Mouse (Mus musculus) adrenal gland, adult 2 months (tissue): Measurements from ENCODE around the gene Sox10. TPM values are rescaled to one million over a fixed set of nuclear protein-coding genes. Genes with fewer than 3 reads are reported as not detected.

Experiments used
- DNase-seq: peaks from one replicate; pipeline ENCODE4 v3.0.0; 2021
- long read RNA-seq: library from polyadenylated mRNA; stranded (forward); transcript quantifications from one replicate; pipeline ENCODE4 v2.0.0, GENCODE M21; 2021
- polyA plus RNA-seq: library from polyadenylated mRNA; depleted of rRNA; stranded (reverse); fragments of >200 nt; gene quantifications from 2 replicates; pipeline ENCODE4 v1.2.3, GENCODE M21; 2012; rRNA removed
- total RNA-seq, 2 experiments: library from RNA; stranded (reverse); gene quantifications; 2 replicates each; pipeline ENCODE4 v1.2.3; 2021

The Sox10 gene
- total RNA-seq (1 to 10 TPM in 1 of 2 experiments, under 1 TPM in 1; 0.89 to 2.5 TPM), polyA plus RNA-seq (3.9 and 5.5 TPM in 2 replicates)
- long read RNA-seq, partial matches to known transcripts: 1 of 1 reads
- long read RNA-seq, other reads (novel, unspliced or antisense): 0 of 1 reads

DNA sequence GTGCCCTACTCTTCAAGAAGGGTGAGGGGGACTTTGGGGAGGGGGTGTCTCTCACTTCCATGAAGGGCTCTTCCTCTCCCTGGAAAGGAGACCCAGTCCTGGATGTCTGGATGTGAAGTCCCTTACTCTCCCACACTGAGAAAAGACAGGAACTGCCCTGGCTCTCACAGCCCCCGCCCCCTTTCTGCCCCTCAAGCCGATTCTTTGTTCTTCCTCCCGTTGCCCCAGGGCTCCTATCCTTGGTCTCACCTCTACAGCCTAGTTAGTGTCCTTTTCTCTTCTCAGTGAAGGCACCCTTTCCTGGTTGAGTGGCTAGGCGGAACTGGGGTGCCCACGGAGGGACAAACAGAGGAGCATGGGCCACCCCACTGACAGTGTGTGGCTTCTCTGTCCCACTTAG is at the start of gene Sox10:
Gene Sox10, minus strand, starts transcription at position 101 of the 400 bp plus-strand sequence.
- DNase-seq: no peak

GRCm38 (mm10) chr15:79213591-79213990 is 48.6 kb upstream of the Sox10 start:
- DNase-seq: no peak

- no peak for DNase-seq
Measured at GRCm38 (mm10) chr15:79212750-79213446, 47.9 kb upstream of the Sox10 start.

DNA sequence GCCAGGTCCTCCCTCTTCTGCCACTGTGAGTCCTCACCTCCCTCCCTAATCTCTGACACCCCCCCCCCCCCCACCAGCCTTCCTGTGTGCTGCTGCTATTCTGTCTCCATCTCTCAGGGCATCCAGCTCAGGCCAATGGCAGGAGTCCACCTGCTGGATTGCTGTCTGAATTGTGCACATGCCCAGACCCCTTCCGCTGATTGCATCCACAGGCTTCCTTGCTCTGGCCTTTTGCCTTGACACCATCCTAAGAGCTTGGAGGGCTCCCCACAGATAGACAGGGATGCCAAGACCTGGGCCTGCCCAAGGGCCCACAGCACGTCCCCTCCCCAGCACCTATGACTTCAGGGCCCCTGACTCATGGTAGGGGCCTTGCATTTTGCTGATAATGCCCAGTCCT is 45.3 kb upstream of the Sox10 start:
- no peak for DNase-seq

DNA sequence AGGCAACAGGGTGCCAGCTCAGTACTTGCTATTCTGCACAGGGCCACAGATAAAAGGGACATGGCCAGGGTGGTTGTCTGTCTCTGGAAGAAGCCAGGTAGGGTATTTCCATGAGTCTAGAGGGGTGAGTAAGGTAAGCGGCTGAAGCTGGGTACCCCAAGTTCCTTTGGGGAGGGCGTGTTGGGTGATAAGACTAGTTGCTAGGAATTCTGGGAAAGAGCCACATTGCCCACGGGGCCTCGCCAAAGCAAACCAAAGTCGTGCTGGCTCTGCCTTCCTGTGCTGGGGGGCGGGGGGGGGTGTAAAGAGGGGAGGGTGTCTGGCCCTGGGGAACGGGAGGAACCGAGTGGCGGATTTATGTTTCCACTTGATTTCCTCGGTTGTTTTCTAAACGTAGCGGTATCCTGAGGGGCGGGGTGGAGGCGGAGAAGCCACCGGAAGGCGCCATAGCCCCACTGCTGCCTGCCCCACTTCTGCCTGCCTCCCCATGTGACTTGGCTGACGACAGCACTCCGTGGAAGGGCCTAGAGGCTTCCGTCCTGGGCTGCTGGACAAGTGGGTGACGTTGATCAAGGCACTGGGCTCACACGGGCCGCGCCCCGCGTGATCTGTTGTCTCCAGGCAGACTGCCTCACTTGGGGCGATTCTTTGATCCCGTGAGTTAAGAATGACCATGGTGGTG is 43.9 kb upstream of the Sox10 start:
- peak; percentile 40 for DNase-seq

DNA sequence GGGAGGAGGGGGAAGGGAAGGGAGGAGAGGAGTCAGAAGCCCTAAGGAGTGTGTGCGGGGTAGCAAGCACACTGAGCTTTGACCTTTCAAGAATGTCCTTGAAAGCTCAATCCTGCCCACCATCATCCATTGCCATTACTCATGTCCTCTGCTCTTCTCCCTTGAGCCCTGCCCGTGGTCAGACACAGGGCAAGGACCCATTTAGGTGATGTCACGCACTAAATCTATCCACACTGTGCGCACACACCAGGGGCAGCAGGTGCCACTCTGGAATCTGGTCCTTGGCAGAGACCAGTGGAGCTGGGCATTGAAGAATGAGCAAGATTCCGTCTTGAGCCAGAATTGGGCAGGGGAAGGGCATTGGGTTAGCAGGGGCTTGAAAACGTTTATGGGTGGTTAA is 43.2 kb upstream of the Sox10 start:
- DNase-seq: peak; percentile 83

DNA sequence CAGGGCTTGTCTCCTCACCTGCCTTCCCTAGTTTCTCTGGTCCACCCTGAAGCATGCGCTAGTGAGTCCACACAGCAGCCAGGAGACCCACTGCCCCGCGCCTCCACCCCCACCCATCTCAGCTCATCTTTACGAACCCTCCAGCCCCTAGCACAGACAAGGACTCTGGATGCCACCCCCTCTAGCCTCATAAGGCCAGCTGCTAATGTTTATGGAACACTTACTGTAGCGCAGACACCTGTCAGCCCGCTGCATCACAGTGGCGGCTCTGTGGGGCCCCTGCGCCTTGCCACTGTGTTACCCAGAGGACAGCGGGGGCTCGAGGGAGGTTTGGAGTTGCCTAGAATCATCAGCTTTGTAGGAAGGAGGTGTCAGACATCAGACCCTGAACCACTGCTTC is 37.5 kb upstream of the Sox10 start:
- DNase-seq: no peak

DNA sequence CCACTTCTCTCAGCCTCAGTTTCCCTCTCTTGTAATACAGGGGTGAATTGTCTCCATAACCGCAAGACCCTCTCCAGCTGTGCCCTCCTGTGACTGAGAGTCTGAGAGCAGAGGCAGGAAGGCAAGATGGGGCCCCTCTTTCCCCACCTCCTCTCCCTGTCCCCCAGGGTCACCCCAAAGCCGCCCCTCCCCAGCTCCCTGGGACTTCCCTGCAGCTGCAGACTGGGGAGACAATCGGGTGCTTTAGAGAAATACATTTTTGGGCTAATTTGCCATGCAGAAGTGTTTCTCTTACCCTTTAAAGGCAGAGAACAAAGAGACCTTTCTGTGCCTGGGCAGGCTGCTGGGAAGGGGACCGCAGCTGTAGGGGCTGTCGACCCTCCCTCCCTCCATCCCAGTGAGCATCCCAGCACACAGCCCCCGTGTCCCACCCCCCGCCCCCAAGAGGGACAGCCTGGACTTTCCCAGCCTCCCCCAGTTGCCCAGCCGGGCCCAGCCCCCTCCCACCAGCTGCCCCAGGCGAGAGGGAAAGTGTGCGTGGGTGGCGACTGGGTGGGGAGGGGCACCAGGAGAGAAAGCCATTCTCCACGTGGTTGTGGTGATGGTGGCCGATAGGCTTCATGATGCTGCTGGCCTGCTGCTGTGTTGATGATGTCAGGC is 36.6 kb upstream of the Sox10 start:
- DNase-seq: no peak

GRCm38 (mm10) chr15:79199390-79199976 is 34.4 kb upstream of the Sox10 start:
- no peak for DNase-seq

DNA sequence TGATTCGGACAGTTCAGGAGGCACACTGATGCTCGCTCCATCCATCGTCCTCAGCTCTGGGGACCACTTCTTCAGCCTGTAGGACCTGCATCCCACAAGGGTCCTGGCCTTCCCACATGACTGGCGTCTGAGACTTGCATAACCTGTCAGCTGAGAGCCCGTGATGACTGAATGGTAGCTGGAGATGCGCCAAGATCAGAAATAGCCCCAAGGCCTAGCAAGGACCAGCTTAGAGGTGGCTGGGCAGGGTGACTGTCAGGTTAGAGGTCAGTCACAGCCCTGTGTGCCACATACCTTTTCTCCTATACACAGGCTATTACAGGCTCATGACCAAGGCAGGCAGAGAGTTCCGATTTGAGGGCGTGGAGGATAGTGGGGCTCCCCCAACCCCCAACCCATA is 30.5 kb upstream of the Sox10 start:
- DNase-seq: peak; percentile 68

DNA sequence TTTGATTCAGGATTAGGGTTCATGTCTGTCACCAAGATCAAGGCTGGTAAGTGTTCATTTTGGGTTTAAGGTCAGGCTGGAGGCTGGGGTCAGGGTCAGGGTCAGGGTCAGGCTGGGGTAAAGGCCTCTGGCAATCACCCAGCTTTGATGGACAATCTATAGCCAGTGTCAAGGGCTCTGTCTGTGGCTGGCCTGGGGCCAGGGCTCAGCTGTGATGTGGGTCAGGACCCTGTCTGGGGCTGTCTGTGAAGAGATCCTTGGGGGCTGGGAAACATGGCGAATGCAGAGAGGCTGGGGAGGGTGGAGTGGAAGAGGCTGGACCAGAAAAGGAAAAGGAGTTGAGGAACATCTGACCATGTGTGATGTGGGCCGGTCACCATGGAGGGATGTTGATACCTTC is 29.9 kb upstream of the Sox10 start:
- DNase-seq: no peak

- DNase-seq: no peak
Measured at GRCm38 (mm10) chr15:79194048-79194447, 29.0 kb upstream of the Sox10 start.

- DNase-seq: no peak
Measured at GRCm38 (mm10) chr15:79192885-79193845, 28.1 kb upstream of the Sox10 start.

GRCm38 (mm10) chr15:79192450-79192849 is 27.4 kb upstream of the Sox10 start:
- DNase-seq: no peak

- DNase-seq: no peak
Measured at GRCm38 (mm10) chr15:79191426-79191825, 26.4 kb upstream of the Sox10 start.

- DNase-seq: no peak
Measured at GRCm38 (mm10) chr15:79187819-79188218, 22.8 kb upstream of the Sox10 start.

- DNase-seq: no peak
Measured at GRCm38 (mm10) chr15:79185213-79185612, 20.2 kb upstream of the Sox10 start.

- DNase-seq: no peak
Measured at GRCm38 (mm10) chr15:79176905-79177304, 11.9 kb upstream of the Sox10 start.

DNA sequence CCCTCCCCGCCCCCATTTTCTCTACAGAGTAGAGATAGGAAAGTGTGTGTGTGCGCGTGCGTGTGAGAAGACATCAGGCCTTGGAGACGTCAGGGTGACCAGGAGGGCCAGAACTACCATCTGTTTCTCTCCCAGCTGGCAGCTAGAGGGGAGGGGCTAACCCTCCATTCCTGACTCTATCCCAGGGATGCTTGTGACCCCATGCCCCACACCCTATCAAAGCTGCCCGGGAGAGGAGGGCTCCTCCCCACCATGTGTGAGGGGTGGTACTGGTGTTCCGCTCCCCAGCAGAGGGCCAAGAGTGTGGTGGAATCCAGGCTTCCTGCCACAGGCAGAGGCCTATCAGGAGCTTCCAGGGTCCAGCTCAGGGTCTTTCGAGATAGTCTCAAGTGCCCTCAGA is 1.7 kb upstream of the Sox10 start:
- no peak for DNase-seq

- DNase-seq: no peak
Measured at GRCm38 (mm10) chr15:79164251-79164650, 789 bp downstream of the Sox10 start.

GRCm38 (mm10) chr15:79162822-79163221 is 2.2 kb downstream of the Sox10 start:
- DNase-seq: no peak
